Mouse (Mus musculus) layer of hippocampus, postnatal 10 days (tissue): ENCODE measurements around the gene Mapk9. TPM values are rescaled to one million over a fixed set of nuclear protein-coding genes. Genes with fewer than 3 reads are reported as not detected.

Experiments used
- microRNA-seq, 2 experiments: library from miRNA; unstranded; fragments of <30 nt; microRNA quantifications; one replicate each; pipeline ENCODE4 v1.2.0; 2021
- total RNA-seq, 2 experiments: library from RNA; stranded (reverse); gene quantifications; 2 replicates each; pipeline ENCODE4 v1.2.3; 2021

Gene Mapk9
- total RNA-seq, 2 experiments from 2014 or later, result 151 to 152 TPM

Small RNAs within 50 kb of the gene (microRNA-seq; reads per million reads assigned to microRNA genes)
- 0 reads per million in 2 experiments for gene Gm23492

Other genes starting within 250 kb of the Mapk9 start
- 1 to 10 TPM; 3.9 to 4.4 TPM for gene Flt4, start 237.5 kb upstream of the Mapk9 start, total RNA-seq
- gene Scgb3a1, start 183.1 kb upstream of the Mapk9 start, total RNA-seq, result under 1 TPM in 1 of 2 experiments, not detected in 1; 0.78 TPM
- gene Cnot6, start 134.0 kb upstream of the Mapk9 start, total RNA-seq, result 10 to 100 TPM; 49.8 to 51.1 TPM
- 1 to 10 TPM; 6.1 to 6.7 TPM for gene Gfpt2, start 52.6 kb upstream of the Mapk9 start, total RNA-seq
- 1 to 10 TPM; 4.0 to 4.7 TPM for gene Rasgef1c, start 55.1 kb downstream of the Mapk9 start, total RNA-seq
- 10 to 100 TPM; 84.5 to 87.4 TPM for gene Rnf130, start 178.6 kb downstream of the Mapk9 start, total RNA-seq